Mouse (Mus musculus): Measurements from ENCODE around the gene Smg1. TPM values are rescaled to one million over a fixed set of nuclear protein-coding genes. Genes with fewer than 3 reads are reported as not detected.

Gene Smg1
- polyA plus RNA-seq, 1 experiment, result 31.7 TPM

- TF ChIP-seq GATA1 (IDR thresholded peaks at IDR 0.05; ENCODE audit: low read length), result peak; percentile 72
Observed at GRCm38 (mm10) chr7:118104458-118105052, 138.9 kb downstream of the Smg1 start.

GRCm38 (mm10) chr7:118103462-118104379 lies 139.7 kb downstream of the Smg1 start:
- no peak for TF ChIP-seq GATA1 (IDR thresholded peaks at IDR 0.05; ENCODE audit: low read length)

GRCm38 (mm10) chr7:118102678-118103461 lies 140.6 kb downstream of the Smg1 start:
- no peak for TF ChIP-seq GATA1 (IDR thresholded peaks at IDR 0.05; ENCODE audit: low read length)

- TF ChIP-seq GATA1 (IDR thresholded peaks at IDR 0.05; ENCODE audit: low read length), result no peak
Observed at GRCm38 (mm10) chr7:118102231-118102630, 141.2 kb downstream of the Smg1 start.

GRCm38 (mm10) chr7:118097615-118098014 lies 145.9 kb downstream of the Smg1 start:
- TF ChIP-seq GATA1 (IDR thresholded peaks at IDR 0.05; ENCODE audit: low read length), result no peak

Other genes starting within 250 kb of the Smg1 start
- 4.8 and 10.0 TPM in 2 replicates for gene Rps15a, start 127.5 kb downstream of the Smg1 start, polyA plus RNA-seq (2012)
- 19.3 and 30.4 TPM in 2 replicates for gene Arl6ip1, start 114.0 kb downstream of the Smg1 start, polyA plus RNA-seq (2012)
- gene Syt17, start 204.6 kb upstream of the Smg1 start, polyA plus RNA-seq (2012), result not detected in 2 replicates
- not detected in 2 replicates for gene Itpripl2, start 248.3 kb upstream of the Smg1 start, polyA plus RNA-seq (2012)

Measured in G1E-ER4 (cell line).